25 mouse cellular contexts compared by ENCODE assay signal in genomic region chr10:75332268-75332667, GRCm38 (mm10).
"Had no signal": no experiment of that assay in that cellular context is flagged by ENCODE, and none has a peak within 500 bp of the region (broad histone marks: within the 10 kb centered on the region; RNA-seq: fewer than 3 reads in every experiment).

No protein-coding gene starts in this region.

- DNase-seq: gastrocnemius, postnatal 14 days; gastrocnemius, postnatal 36 days; heart, adult 11 months; heart, adult 2 months; heart, postnatal 14 days; heart, postnatal 36 days; kidney, adult 11 months; kidney, adult 2 months; kidney, adult 9 months; kidney, postnatal 14 days; kidney, postnatal 36 days; layer of hippocampus, adult 9-11 months; layer of hippocampus, postnatal 36 days; left cerebral cortex, postnatal 4 days had no signal

- ATAC-seq: hindbrain, postnatal 0 days; intestine, embryonic 16.5 days had no signal

- H3K9ac ChIP-seq: heart, embryonic 13.5 days; heart, embryonic 15.5 days; hindbrain, embryonic 13.5 days; hindbrain, embryonic 15.5 days; kidney, embryonic 15.5 days; limb, embryonic 13.5 days; limb, embryonic 15.5 days had no signal

- H3K4me1 ChIP-seq: hindbrain, embryonic 15.5 days; limb, embryonic 13.5 days; limb, embryonic 15.5 days had no signal

- H3K36me3 ChIP-seq: heart, embryonic 15.5 days; hindbrain, embryonic 13.5 days; hindbrain, embryonic 15.5 days; kidney, embryonic 15.5 days; limb, embryonic 13.5 days; limb, embryonic 15.5 days had no signal

- H3K4me2 ChIP-seq: heart, embryonic 11.5 days; heart, embryonic 13.5 days; heart, embryonic 15.5 days; hindbrain, embryonic 13.5 days; hindbrain, embryonic 15.5 days; kidney, embryonic 15.5 days; limb, embryonic 13.5 days; limb, embryonic 15.5 days had no signal

- H3K27me3 ChIP-seq: heart, embryonic 13.5 days; heart, embryonic 15.5 days; hindbrain, embryonic 13.5 days; hindbrain, embryonic 15.5 days; kidney, embryonic 15.5 days; limb, embryonic 13.5 days; limb, embryonic 15.5 days had no signal

- H3K27ac ChIP-seq: heart, adult 2 months; heart, embryonic 13.5 days; heart, embryonic 15.5 days; hindbrain, embryonic 13.5 days; hindbrain, embryonic 15.5 days; hindbrain, postnatal 0 days; kidney, embryonic 15.5 days; kidney, postnatal 0 days; limb, embryonic 13.5 days; limb, embryonic 15.5 days had no signal

- H3K4me3 ChIP-seq: heart, adult 2 months; heart, embryonic 13.5 days; heart, embryonic 15.5 days; hindbrain, embryonic 13.5 days; hindbrain, embryonic 15.5 days; kidney, embryonic 15.5 days; limb, embryonic 13.5 days; limb, embryonic 15.5 days had no signal

- H3K9me3 ChIP-seq: heart, embryonic 13.5 days; heart, embryonic 15.5 days; hindbrain, embryonic 13.5 days; hindbrain, embryonic 15.5 days; kidney, embryonic 15.5 days; limb, embryonic 13.5 days; limb, embryonic 15.5 days had no signal
